Mouse (Mus musculus): Measurements from ENCODE around the gene Meis1. TPM values are rescaled to one million over a fixed set of nuclear protein-coding genes. Genes with fewer than 3 reads are reported as not detected.

Gene Meis1
- total RNA-seq, 2 experiments from 2014 or later = 3.5 to 8.0 TPM

DNA sequence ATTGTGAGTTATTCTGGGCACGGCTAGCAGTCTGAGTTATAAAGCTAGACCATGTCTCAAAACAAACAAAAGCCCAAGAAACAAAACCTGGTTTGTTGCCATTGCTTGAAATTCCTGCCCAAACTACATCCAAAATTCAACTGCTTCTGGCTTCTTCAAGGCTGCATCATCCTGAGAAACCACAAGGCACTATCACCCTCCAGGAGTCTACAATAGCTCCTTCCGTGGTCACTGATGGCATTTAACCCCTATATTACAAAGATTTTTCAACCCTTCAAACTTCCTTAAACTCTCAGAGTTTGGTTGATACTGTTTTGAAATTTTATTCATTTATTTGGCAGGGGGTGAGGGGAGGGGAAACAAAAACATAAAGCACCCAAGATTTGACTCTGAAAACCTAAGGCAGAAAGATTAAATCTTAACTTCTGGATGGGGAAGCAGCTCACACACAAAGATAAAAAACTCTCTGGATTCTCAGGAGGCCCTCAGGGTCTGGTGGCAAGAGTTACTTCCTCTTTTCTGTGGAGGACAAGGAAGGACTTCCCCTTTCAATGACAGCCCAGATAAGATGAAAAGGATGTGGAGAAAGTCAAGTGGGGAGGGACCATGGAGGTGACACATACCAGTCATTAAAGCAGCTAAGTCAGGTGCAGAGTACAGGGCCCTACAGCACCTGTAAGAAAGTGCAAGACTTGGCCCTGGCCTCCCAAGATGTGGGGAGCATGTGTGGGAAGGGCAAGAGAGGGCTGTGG, 94.0 kb downstream of the Meis1 start:
- ATAC-seq (replicated peaks; ENCODE audit: low FRiP score, poor library complexity, severe bottlenecking) = no peak

DNA sequence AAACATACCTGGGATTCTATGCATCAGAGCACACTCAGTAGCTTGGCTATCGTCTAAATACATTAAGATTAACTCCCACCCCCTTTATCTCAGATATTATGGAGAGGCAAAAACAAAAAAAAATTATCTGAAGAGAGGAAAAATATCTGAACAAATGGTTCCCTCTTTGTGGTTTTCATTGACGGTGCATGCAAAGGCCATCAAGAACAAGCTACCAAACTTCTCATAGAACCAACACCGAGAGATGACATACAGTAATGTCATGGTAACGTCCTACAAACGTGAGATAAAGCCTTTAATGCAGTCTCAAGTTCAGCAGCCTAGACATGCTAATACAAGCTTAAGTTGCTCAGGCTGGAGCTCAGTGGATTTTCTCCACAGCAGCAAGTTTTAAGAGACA, 95.5 kb downstream of the Meis1 start:
- ATAC-seq (replicated peaks; ENCODE audit: low FRiP score, poor library complexity, severe bottlenecking) = no peak

DNA sequence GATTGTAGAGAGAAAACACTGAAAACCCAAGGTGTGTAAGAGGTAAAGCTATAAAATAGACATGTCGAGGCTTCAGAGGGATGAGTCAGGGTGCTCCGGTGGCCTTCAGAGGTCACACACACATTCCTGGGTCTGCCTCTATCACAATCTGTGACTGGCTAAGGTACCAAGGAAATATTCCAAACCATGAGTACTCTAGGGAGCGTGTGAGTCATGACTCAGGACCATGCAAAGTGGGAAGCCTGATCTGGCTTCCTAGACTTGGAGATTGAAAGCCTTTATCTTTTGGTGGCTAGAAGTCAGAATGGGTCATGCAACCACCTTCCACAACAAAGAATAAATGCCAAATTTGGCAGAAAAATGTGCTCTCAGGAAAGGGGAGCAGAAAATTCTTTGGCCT, 98.1 kb downstream of the Meis1 start:
- no peak for ATAC-seq (replicated peaks; ENCODE audit: low FRiP score, poor library complexity, severe bottlenecking)

DNA sequence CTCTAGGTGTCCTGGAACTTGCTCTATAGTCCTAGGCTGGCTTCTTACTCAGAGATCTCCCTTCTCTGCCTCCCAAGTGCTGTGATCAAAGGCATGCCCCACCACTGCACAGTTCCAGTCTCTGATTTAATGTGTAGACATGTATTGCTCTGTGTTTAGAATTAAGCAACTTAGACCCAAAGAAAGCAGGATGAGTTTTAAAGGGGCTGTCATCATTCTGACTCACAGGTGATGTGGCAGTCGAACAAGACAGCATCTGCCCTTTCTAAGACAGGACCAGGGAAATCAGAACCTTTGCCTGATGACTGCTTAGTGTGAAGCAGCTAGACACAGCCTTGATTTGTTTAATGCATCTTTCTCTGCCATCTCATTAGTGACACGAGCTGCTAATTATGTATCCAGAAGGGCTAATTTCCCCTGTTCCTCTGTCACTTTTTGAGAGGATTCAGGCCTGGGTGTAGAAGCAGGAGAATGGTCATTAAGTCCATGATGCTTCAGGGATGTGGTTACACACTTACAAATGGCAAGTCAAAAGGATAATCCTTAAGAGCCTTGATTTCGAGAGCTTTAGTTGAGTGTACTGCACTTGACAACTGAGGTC, 99.5 kb downstream of the Meis1 start:
- no peak for ATAC-seq (replicated peaks; ENCODE audit: low FRiP score, poor library complexity, severe bottlenecking)

DNA sequence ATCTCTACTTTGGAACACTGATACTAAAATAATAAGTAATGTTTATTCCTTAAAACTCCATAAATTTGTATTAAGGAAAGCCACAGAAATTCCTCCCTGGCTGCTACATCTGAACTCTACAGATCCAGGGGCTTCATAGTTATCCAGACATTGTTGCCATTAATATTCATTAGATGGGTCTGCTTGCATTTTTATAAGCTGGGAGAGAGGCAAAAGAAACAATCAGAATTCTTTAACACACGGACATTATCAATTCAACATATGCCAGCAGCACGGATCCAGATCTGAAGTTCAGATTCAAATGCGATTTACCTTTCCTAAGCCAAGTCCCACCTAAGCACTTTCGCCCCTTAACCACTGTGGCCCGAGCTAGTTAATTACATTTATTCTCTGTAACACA, 100.9 kb downstream of the Meis1 start:
- no peak for ATAC-seq (replicated peaks; ENCODE audit: low FRiP score, poor library complexity, severe bottlenecking)

DNA sequence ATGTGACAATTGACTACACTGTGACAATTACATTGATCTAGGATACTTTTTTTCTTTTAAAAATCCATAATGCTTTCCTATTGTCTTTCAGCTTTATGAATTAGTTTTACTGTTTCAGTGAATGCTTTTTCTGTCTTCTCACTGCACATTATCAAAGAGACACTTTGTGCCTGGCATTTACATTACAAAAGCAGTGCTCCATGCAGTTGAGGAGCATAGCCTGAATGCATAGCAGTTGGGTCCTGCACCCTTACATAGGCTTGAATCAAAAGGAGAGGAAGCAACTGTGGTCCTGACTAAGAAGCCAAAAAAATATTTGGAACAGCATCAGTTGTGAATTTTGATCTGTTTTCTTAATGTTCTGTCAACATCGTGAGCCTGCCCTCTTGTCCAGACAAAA, 105.5 kb downstream of the Meis1 start:
- no peak for ATAC-seq (replicated peaks; ENCODE audit: low FRiP score, poor library complexity, severe bottlenecking)

DNA sequence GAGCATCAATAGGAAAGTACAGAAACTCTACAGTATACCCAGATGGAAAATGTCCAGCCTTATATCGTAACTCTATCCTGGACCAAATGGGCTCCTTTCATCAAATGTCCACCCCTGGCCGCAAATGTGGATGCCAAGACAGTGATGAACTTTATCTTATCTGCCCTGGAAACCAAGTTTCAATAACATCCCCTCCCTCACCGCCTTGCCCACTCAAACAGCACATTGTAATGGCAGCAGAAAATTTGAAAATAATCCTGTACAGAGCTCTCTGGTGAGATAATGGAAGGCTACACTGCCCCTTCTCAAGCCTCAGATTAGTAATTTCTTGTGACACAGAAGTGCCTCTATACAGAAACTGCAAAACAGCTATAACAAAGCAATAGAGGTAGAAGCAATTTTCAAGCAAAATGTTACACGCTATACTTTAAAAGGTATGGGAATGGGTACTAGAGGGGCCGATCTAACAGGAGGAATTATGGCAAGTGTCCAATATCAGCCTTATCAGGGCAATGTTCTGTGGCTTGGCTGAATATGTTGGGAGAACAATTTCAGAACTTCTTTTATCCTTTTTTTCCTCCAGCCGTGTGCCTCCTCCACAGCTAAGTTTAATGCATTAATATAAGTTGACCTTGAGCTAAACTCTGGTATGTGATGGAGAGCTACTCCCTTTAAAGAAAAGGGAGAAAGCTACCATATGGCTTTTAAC, 106.3 kb downstream of the Meis1 start:
- ATAC-seq (replicated peaks; ENCODE audit: low FRiP score, poor library complexity, severe bottlenecking) = no peak

DNA sequence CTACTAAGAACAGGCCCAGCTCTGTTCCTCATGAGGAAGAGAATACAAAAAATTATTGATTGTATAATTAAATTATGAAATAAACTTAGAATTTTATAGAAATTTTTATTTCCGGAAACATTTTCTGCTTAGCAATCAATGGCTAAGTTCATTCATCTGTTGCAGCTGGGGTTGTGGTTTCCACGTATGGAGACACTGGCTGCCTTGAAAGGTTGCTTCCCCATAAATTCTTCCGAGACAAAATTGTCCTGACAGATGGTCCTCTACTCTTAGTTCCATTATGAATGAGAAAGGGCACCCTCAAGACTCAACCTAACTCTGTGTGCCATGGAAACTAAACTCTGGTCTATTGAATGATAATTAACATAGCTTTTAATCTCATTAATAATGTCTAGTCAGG, 111.9 kb downstream of the Meis1 start:
- no peak for ATAC-seq (replicated peaks; ENCODE audit: low FRiP score, poor library complexity, severe bottlenecking)

DNA sequence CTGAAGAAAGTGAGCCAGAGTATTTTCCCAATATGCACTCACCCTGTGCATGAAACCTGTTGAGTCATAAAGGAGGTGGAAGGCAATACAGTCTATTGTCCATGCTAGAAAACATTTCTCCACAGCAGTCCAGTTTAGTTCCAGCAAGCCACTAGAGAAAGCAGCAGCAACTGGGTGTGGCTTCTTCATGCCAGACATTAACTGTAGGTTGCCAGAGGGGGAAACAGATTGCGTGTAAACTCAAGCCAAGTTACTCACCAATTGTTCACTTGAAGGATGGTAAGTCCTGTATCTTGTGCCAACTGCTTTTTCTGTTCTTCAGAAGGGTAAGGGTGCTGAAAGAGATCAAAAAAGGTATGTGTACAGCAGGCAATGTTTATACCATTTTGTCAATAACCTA, 113.4 kb downstream of the Meis1 start:
- no peak for ATAC-seq (replicated peaks; ENCODE audit: low FRiP score, poor library complexity, severe bottlenecking)

DNA sequence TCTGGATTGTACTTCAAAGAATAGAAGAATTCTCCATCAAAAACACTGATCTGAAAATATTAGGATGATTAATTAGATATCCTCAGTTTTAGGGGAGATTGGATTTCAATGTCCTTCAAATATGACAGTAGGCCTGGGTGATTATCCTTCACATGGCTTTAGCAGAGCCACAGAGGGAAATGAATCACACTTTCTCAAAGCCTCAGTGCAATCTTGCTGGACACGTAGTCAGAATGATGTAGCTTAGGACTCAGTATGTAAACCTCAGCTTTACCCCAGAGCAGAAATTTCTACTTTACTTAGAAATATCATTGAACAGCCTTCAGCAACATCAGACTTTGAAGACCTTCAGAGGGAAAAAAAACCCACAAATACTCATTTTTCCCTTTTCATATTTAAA, 113.9 kb downstream of the Meis1 start:
- no peak for ATAC-seq (replicated peaks; ENCODE audit: low FRiP score, poor library complexity, severe bottlenecking)

DNA sequence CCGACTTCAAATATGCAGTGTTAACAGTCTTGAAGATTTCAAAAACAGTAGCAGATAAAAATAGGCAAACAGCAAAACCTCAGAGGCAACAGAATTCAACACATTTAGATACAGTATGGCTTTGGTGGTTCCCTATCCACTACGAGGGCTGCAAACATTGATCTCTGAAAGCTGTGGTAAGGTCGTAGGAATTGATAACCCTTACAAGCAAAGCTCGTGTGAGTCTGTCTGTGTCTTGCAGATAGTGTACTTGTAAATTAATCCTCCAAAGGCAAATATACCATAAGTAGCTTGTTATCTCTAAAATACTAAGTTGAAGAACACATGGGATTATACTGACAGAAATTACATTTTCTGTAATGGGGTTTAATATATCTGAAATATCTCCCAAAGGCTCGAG, 114.5 kb downstream of the Meis1 start:
- no peak for ATAC-seq (replicated peaks; ENCODE audit: low FRiP score, poor library complexity, severe bottlenecking)

DNA sequence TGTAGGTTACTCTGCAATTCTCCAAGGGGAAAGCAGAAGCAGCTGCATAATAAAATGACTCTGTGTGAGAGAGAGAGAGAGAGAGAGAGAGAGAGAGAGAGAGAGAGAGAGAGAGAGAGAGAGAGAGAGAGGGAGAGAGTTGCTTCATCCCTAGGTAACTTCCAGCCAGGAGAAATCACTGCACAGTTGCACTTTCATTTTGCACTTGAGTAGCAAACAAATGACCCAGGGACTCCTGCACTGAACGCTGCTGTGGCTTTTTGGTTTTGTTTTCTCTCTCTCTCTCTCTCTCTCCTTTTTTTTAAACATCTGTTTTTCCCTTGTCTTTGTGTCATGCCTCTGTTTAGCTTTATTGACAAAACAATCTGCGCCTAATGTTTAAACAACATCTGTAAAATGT, 118.3 kb downstream of the Meis1 start:
- no peak for ATAC-seq (replicated peaks; ENCODE audit: low FRiP score, poor library complexity, severe bottlenecking)

DNA sequence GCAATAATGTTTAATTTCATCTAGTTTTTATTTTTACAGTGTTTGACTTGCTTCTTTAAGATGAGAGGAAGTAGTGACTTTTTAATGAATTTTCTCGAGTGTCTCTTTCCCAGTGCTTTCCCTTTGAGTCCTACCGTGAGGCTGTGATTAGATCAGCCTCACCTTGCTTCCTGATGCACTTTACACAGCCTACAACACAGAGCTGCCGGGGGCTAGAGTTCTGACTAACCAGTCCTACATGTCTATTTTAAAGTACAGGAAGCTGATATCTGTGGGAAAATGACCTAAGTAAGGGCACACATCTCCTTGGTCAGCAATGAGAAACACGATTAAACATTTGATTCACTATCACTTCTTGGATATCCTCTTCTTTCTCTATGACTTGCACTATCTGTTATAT, 119.9 kb downstream of the Meis1 start:
- ATAC-seq (replicated peaks; ENCODE audit: low FRiP score, poor library complexity, severe bottlenecking) = no peak

DNA sequence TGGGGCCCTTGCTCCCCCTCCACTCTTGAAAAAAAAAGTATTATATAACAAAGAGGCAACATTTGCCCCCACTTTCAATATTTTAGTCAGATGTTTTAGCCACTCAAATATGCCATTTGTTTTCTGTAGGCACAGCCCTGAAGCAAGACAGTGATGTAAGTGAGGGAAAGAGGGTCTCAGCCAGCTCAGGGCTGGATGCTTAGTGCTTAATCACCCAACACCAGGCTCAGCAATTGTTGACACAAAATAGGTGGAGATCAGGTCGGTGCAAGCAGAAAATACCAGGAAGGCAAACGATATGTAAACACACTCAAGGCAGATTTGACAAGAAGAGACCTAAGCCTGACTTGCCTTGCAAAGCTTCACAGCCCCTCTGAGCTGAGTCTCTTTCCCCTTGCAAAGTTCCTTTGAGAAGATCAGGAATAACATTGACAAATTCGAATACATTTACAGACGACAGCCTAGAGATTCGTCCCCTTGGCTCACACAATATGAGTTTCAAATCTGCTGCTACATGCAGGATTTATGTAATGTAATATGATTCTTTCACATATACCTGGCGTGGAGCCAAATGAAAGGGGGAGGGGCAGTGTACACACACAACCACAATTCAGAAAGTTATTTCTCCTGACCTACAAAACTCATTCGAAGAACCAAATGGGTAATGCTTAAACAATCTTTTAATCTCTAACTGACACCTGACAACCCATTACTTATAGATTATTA, 120.7 kb downstream of the Meis1 start:
- no peak for ATAC-seq (replicated peaks; ENCODE audit: low FRiP score, poor library complexity, severe bottlenecking)

DNA sequence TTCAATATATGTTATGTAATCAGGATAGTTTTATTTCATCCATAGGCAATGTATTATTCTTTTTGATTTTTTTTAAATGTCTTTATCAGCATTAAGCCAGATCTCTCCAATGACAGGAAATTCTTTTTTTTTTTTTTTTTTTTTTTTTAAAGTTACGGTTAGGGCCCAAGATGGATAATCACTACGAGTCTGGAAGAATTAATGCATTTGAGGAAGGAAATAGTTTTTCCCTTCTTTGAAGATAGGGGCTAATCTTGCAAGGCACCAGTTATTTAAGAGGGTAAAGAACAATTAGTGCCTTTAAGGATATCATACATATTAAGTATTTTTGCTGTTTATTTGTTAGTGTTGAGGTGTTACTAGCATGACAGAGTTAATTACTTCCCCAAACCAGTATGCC, 121.5 kb downstream of the Meis1 start:
- ATAC-seq (replicated peaks; ENCODE audit: low FRiP score, poor library complexity, severe bottlenecking) = no peak

DNA sequence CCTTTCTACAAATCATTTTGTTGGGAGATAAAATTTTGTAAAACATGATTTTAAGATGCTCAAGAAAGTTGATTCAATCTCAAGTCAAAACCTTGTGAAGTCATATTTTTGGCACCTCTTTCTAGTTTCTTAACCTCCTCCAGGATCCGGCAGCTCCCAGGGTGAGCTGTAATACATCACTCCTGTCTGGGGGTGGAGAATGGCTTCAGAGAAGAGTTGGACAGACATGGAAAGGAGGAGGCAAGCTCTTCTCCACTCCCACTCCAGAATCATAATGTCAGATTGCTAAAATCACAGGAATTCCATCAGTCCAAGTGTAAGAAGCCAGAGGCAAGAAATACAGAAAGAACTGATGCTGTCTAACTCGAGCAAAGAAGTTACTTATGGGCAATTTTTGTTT, 126.3 kb downstream of the Meis1 start:
- no peak for ATAC-seq (replicated peaks; ENCODE audit: low FRiP score, poor library complexity, severe bottlenecking)

DNA sequence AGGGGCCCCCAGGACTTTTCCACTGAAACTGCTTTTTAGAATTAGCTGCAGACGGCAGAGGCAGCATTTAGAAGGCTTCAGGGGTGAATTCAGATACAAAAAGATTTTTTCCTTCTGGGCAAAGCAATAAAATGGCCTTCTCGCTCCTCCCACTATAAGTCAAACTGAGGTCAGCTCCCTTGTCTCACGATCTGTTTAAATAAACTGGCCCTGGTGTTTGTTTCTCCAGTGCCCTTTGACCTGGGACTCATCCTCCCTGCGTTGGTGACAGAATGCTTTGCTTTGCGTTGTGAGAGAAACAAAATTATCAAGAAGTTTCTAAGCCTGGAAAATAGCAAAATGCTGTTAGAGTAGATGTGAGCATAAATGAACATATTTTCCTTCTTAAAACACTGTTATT, 129.6 kb downstream of the Meis1 start:
- ATAC-seq (replicated peaks; ENCODE audit: low FRiP score, poor library complexity, severe bottlenecking) = no peak

DNA sequence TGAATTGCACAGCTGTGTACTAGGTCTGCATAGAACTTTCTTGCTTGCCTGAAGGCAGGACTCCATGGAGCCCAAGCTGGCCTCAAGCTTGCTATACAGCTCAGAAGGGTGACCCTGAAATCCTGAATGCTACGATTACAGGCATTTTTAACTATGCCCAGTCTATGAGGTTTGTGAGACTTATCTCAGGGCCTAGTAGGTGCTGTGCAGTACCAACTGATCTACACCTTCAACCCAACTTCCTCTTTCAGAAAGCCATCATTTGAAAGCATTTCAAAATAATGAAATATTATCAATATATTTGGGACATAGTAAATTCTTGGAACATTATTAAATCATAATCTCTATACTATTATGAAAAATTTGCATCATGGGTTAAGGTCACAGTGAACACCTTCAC, 130.1 kb downstream of the Meis1 start:
- no peak for ATAC-seq (replicated peaks; ENCODE audit: low FRiP score, poor library complexity, severe bottlenecking)

DNA sequence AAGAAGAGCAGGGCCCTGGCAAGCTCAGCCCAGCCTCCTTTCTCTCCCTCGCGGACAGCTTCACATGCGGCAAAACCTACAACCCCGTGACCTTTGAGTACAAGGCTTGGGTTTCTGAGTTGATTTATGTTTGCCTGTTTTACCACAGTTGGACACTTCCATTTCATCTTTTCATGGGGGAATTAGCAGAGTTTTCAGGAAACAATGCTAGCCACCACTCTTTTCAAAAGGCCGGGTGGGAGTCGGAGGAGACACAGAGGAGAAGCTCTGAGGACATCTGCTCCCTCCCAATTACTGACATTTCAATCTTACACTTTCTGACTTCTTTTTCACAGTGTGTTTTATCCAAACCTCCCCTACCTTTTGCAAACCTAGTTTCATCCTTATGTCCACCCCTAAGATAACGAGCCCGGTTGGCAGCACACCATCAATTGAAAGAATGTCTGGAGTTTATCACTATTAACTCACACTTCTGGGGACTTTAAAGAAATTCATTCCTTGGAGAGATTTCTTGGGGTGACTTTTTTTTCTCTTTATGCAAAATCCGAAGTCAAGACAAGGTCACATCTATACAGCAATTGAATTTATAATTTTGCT, 133.0 kb downstream of the Meis1 start:
- ATAC-seq (replicated peaks; ENCODE audit: low FRiP score, poor library complexity, severe bottlenecking) = no peak

DNA sequence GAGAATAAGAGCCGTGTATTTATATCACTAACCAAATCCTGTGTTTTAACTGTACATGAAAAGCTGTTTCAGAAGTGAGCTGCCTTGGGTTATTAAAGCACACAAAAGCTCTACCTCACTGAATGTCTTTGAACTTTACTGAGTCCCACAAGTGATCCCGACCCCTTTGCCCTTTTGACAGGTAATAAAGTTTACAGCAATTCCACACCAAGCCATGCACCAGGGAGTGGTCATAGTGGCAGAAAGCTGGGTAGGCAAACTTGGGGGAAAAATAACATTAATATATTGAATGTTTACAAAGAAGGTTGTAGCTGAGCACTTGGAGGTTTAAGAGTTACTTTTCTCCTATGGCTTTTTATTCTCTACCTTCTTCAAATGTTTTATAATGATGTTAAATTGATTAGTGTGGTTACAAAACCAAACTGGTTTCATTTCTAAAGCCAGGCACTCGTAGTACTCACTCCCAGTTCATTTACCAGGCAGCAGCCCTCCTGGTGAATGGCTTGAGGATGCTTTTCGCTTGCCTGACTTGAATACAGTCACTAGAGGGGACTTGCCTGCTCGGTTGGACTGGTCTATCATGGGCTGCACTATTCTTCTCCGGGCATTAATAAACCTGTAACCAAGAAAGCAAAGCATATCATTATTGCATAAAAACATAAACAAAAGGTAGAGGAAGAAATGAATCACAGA, 133.6 kb downstream of the Meis1 start:
- ATAC-seq (replicated peaks; ENCODE audit: low FRiP score, poor library complexity, severe bottlenecking) = no peak
